Mouse (Mus musculus): ENCODE measurements at regions not wholly inside any gene's neighbourhood (a gene's known extent, or its start where the extent isn't known, plus 50 kb on each side); places are given as distances from the start of the nearest gene placed in this dataset.

DNA sequence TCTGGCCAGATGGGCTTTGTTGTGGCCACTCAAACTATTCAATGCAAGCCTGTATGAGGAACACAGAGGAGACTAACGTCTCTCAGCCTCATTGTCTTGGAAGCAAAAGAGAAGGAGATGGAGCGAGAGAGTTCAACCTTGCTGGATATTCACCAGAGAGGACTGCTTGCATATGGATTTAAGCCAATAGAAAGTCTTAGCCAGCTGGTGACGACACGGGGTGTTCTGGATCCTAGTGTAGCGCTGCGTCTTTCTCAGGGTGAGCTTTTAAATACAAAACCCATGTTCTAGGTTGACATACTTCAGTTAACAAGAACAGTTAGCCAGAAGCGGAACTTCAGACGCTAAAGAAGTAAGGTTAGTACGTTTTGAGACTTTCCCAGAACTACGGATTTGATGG, 174.9 kb downstream of the Plpp3 start:
- no peaks in the 10 kb centered on the region for H3K27me3 ChIP-seq
- no peaks in the 10 kb centered on the region; the same call in 1 of the 2 replicates for H3K4me1 ChIP-seq (replicated peaks)
- no peaks in the 10 kb centered on the region for H3K36me3 ChIP-seq
- ATAC-seq (ENCODE audit: low FRiP score) = no peak
- no peak overlapping the region for H3K4me2 ChIP-seq
- WGBS = 89% methylated on average over 10 of the region's 10 CpGs
- H3K9me3 ChIP-seq = no peaks in the 10 kb centered on the region
- H3K4me3 ChIP-seq = no peak overlapping the region
- no peak overlapping the region for H3K9ac ChIP-seq
- no peak overlapping the region for H3K27ac ChIP-seq

DNA sequence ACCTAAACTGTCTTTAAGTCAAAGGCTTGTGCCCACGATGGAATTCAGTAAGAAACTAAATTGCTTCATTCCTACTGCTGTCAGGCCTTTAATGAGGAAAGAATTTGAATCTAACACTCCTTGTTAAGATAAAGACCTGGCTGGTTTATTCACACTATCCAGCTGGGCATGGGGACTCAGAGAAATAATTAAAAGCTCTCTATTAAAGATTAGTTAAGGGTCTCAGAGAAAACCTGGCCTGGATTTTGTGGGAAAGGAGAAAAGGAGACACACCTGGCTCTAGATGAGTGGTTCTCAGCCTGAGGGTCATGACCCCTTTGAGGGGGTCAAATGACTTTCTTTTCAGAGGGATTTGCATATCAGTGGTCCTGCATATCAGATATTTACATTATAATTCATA, 178.7 kb downstream of the Plpp3 start:
- no peaks in the 10 kb centered on the region; the same call in 1 of the 2 replicates for H3K4me1 ChIP-seq (replicated peaks)
- H3K9ac ChIP-seq = no peak overlapping the region
- no peak overlapping the region for H3K4me2 ChIP-seq
- WGBS = 37% methylated on average over 1 of the region's 1 CpGs
- no peak overlapping the region for H3K4me3 ChIP-seq
- no peak overlapping the region for H3K27ac ChIP-seq
- H3K27me3 ChIP-seq = no peaks in the 10 kb centered on the region
- ATAC-seq (ENCODE audit: low FRiP score) = no peak
- H3K36me3 ChIP-seq = no peaks in the 10 kb centered on the region
- no peaks in the 10 kb centered on the region for H3K9me3 ChIP-seq

- no peak overlapping the region for H3K4me3 ChIP-seq
- H3K4me2 ChIP-seq = no peak overlapping the region
- H3K9ac ChIP-seq = no peak overlapping the region
- no peaks in the 10 kb centered on the region for H3K36me3 ChIP-seq
- no peaks in the 10 kb centered on the region; the same call in 1 of the 2 replicates for H3K4me1 ChIP-seq (replicated peaks)
- H3K9me3 ChIP-seq = no peaks in the 10 kb centered on the region
- no peak for ATAC-seq (ENCODE audit: low FRiP score)
- H3K27me3 ChIP-seq = no peaks in the 10 kb centered on the region
- H3K27ac ChIP-seq = no peak overlapping the region
- 85% methylated on average over 4 of the region's 4 CpGs for WGBS
Observed at GRCm38 (mm10) chr4:105336557-105336956, 179.4 kb downstream of the Plpp3 start.

- Histone ChIP-seq H3K9ac (no peak overlapping the region), H3K9me3 (no peaks in the 10 kb centered on the region), H3K36me3 (no peaks in the 10 kb centered on the region), H3K4me3 (no peak overlapping the region), H3K4me2 (no peak overlapping the region), H3K4me1 (replicated peaks) (no peaks in the 10 kb centered on the region; the same call in 1 of the 2 replicates), H3K27me3 (no peaks in the 10 kb centered on the region), H3K27ac (no peak overlapping the region)
- 84% methylated on average over 7 of the region's 7 CpGs for WGBS
- no peak for ATAC-seq (ENCODE audit: low FRiP score)
Observed at GRCm38 (mm10) chr4:105338131-105338530, 181.0 kb downstream of the Plpp3 start.

DNA sequence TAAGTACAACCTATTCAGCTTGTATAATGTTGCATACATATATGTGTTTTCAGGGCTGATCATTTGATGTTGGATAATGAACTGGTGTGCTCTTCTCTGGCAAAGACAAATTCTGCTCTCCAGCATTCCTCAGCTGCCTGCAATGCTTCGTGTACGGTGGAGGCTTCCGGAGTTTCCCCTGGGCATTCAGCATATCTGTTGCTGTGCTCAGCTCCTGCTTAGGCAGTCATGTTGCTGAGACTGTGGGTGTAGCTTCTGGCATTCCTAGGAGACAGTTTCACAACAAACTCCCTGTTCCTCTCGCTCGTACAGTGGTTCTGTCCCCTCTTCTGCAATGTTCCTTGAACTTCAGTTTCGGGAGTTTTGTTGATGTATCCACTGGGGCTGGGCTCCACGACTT, 181.7 kb downstream of the Plpp3 start:
- H3K27me3 ChIP-seq = no peaks in the 10 kb centered on the region
- no peak overlapping the region for H3K4me3 ChIP-seq
- WGBS = 74% methylated on average over 7 of the region's 7 CpGs
- no peaks in the 10 kb centered on the region; the same call in 1 of the 2 replicates for H3K4me1 ChIP-seq (replicated peaks)
- no peak overlapping the region for H3K9ac ChIP-seq
- H3K27ac ChIP-seq = no peak overlapping the region
- H3K36me3 ChIP-seq = no peaks in the 10 kb centered on the region
- no peaks in the 10 kb centered on the region for H3K9me3 ChIP-seq
- no peak for ATAC-seq (ENCODE audit: low FRiP score)
- no peak overlapping the region for H3K4me2 ChIP-seq

DNA sequence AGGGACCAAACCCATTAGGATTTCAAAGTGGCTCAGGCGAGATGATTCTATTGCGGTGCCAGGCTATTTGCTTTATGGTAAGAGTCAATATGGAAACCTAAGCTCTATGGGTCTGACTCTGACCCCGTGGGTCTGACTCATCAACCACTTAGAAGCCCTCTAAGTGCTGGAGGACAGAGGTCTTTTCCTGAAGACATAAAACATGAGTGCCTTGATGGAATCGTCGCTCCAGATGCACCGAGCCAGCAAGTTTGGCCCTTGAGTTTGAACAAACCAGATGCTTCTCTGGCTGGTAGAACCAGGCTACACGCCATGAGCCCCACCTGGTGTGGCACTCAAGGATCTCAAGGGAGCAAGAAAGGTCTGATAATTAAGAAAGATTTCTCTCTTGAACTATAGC, 184.1 kb downstream of the Plpp3 start:
- Histone ChIP-seq H3K27me3 (no peaks in the 10 kb centered on the region), H3K4me2 (no peak overlapping the region), H3K27ac (no peak overlapping the region), H3K36me3 (no peaks in the 10 kb centered on the region), H3K9ac (no peak overlapping the region), H3K9me3 (no peaks in the 10 kb centered on the region), H3K4me1 (replicated peaks) (no peaks in the 10 kb centered on the region), H3K4me3 (no peak overlapping the region)
- WGBS = 91% methylated on average over 7 of the region's 7 CpGs
- no peak for ATAC-seq (ENCODE audit: low FRiP score)

DNA sequence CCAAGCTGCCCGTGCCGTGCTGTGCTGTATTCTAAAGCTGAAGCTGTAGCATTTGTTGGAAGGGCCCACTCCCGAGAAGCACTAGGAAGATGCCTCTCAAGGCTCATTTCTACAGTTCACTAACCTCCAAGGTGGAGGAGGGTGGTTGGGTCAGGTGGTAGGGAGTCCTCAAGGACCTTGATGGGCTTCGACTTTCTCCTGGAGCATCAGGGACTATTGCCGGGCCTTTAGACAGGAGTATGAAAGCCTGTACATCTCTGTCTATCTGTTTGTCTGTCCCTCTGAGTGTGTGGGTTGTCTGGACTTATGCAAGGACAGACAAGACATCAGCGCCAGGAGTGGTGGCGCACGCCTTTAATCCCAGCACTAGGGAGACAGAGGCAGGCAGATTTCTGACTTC, 189.7 kb downstream of the Plpp3 start:
- no peak overlapping the region for H3K9ac ChIP-seq
- no peaks in the 10 kb centered on the region for H3K36me3 ChIP-seq
- no peaks in the 10 kb centered on the region for H3K9me3 ChIP-seq
- H3K4me2 ChIP-seq = no peak overlapping the region
- no peak overlapping the region for H3K4me3 ChIP-seq
- WGBS = 93% methylated on average over 8 of the region's 8 CpGs
- no peaks in the 10 kb centered on the region for H3K27me3 ChIP-seq
- no peak for ATAC-seq (ENCODE audit: low FRiP score)
- H3K27ac ChIP-seq = no peak overlapping the region
- H3K4me1 ChIP-seq (replicated peaks) = no peaks in the 10 kb centered on the region

DNA sequence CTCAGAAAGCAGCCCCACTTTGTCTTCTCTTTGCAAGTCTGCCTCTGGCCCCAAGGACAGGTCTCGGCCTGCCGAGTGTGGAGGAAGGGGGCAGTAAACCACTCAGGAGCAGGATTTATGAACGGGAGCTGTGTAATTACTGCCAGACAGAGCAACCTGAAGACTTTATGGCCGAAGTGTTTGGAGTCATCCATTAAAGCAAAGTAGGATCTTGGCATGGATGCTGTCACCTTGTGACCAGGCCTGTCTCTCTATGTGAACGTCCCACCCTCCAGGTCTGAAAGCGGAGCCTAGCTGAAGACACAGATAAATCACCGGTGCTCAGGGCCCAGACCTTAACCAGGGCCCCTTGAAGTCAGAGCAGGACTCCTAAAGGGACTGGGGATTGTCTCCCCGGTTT, 190.8 kb downstream of the Plpp3 start:
- WGBS = 83% methylated on average over 8 of the region's 8 CpGs
- Histone ChIP-seq H3K27ac (no peak overlapping the region), H3K4me1 (replicated peaks) (no peaks in the 10 kb centered on the region), H3K9ac (no peak overlapping the region), H3K4me2 (no peak overlapping the region), H3K4me3 (no peak overlapping the region), H3K36me3 (no peaks in the 10 kb centered on the region), H3K9me3 (no peaks in the 10 kb centered on the region), H3K27me3 (no peaks in the 10 kb centered on the region)
- ATAC-seq (ENCODE audit: low FRiP score) = no peak

GRCm38 (mm10) chr4:105349316-105350207, 192.4 kb downstream of the Plpp3 start:
- Histone ChIP-seq H3K4me1 (replicated peaks) (no peaks in the 10 kb centered on the region), H3K36me3 (no peaks in the 10 kb centered on the region), H3K9me3 (no peaks in the 10 kb centered on the region), H3K9ac (no peak overlapping the region), H3K27me3 (no peaks in the 10 kb centered on the region), H3K4me3 (no peak overlapping the region), H3K4me2 (no peak overlapping the region), H3K27ac (no peak overlapping the region)
- WGBS = 92% methylated on average over 8 of the region's 8 CpGs
- no peak for ATAC-seq (ENCODE audit: low FRiP score)

DNA sequence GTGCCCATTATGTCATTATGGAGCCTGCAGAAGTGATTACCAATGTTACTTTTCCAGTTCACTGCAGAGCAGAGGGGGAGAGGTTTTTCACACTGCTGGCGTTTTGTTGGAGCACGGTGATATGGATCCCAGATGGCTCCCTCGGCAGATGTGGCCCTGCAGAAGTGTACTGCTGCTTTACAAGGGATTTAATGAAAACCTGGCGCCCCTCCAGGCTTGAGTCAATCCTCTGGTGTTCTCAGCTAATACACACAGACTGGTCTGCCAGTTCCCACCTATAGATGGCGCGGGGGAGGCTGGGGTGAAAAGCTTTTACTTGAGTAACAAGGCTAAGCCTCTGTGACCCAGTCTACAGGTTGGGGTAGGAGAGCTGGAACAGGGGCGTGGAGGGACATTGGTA, 195.2 kb downstream of the Plpp3 start:
- ATAC-seq (ENCODE audit: low FRiP score) = peak; percentile 39; the same call in 1 of the 2 replicates
- Histone ChIP-seq H3K36me3 (no peaks in the 10 kb centered on the region), H3K4me1 (replicated peaks) (peaks cover 7% of the 10 kb centered on the region; the same call in 1 of the 2 replicates), H3K9me3 (no peaks in the 10 kb centered on the region), H3K9ac (no peak overlapping the region), H3K27me3 (no peaks in the 10 kb centered on the region), H3K4me3 (no peak overlapping the region), H3K27ac (no peak overlapping the region), H3K4me2 (no peak overlapping the region)
- WGBS = 61% methylated on average over 7 of the region's 7 CpGs

DNA sequence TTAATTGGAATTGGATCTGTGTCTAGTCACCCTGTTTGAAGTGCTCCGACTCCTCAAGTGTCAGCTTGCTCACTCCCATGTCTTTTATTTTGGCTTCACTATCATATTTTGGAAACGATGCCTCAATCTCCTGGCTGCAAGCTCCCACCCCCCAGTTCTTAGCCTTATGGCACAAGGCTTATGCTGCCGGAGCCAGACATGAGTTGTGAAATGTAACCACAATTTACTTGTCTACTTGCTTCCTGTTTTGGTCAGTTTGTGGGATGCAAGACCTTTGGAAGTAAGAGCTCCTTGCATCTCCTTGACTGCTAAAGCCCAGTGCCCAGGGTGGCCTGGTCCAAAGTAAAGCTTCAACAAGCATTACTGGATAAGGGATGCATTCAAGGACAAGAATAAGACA, 195.8 kb downstream of the Plpp3 start:
- H3K36me3 ChIP-seq = no peaks in the 10 kb centered on the region
- H3K9ac ChIP-seq = no peak overlapping the region
- H3K4me2 ChIP-seq = no peak overlapping the region
- H3K27ac ChIP-seq = no peak overlapping the region
- H3K9me3 ChIP-seq = no peaks in the 10 kb centered on the region
- ATAC-seq (ENCODE audit: low FRiP score) = no peak
- H3K4me1 ChIP-seq (replicated peaks) = peaks cover 7% of the 10 kb centered on the region; the same call in 1 of the 2 replicates
- WGBS = 92% methylated on average over 3 of the region's 3 CpGs
- no peaks in the 10 kb centered on the region for H3K27me3 ChIP-seq
- H3K4me3 ChIP-seq = no peak overlapping the region

DNA sequence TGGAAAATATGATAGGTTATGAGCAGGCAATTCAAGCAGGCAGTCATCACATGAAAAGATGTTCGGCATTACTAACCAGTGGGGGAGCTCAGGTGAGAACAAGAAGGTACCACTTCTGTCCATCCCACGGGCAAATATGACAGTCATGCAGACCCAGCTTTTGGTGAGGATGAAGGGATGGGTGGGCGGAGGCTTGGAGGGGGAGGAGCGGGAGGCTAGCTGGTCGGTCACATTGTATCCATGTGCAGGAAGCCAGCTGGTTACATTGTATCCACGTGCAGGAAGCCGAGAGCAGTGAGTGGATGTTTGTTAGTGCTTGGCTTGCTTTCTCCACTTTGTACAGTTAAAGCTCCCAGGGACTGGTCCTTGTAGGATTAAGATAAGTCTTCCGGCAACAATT, 196.9 kb downstream of the Plpp3 start:
- 69% methylated on average over 8 of the region's 8 CpGs for WGBS
- H3K27me3 ChIP-seq = no peaks in the 10 kb centered on the region
- no peak overlapping the region for H3K27ac ChIP-seq
- peaks cover 7% of the 10 kb centered on the region; the same call in 1 of the 2 replicates for H3K4me1 ChIP-seq (replicated peaks)
- no peaks in the 10 kb centered on the region for H3K36me3 ChIP-seq
- no peak for ATAC-seq (ENCODE audit: low FRiP score)
- no peak overlapping the region for H3K4me3 ChIP-seq
- H3K9ac ChIP-seq = no peak overlapping the region
- no peaks in the 10 kb centered on the region for H3K9me3 ChIP-seq
- H3K4me2 ChIP-seq = no peak overlapping the region

- Histone ChIP-seq H3K4me1 (replicated peaks) (peaks cover 7% of the 10 kb centered on the region; the same call in 1 of the 2 replicates), H3K4me2 (no peak overlapping the region), H3K27me3 (no peaks in the 10 kb centered on the region), H3K9ac (no peak overlapping the region), H3K9me3 (no peaks in the 10 kb centered on the region), H3K27ac (no peak overlapping the region), H3K36me3 (no peaks in the 10 kb centered on the region), H3K4me3 (no peak overlapping the region)
- WGBS = 14% methylated on average over 3 of the region's 3 CpGs
- no peak for ATAC-seq (ENCODE audit: low FRiP score)
Observed at GRCm38 (mm10) chr4:105356616-105357015, 199.5 kb downstream of the Plpp3 start.
